Mouse (Mus musculus): ENCODE measurements around the gene Gtf2h3.

GRCm38 (mm10) chr5:124637300-124637699 lies 58.4 kb downstream of the Gtf2h3 start:
- TF ChIP-seq GATA1 (IDR thresholded peaks at IDR 0.05; ENCODE audit: low read length) (no peak), TAL1 (IDR thresholded peaks at IDR 0.05; ENCODE audit: low read length) (no peak)
